Mouse (Mus musculus) kidney, postnatal 25 days (tissue): Measurements from ENCODE around the gene Me1.
A peak's percentile ranks its signal among the peaks of the same experiment; 100 is the strongest.

Experiments used
- DNase-seq, 2 experiments: peaks; one replicate each; pipeline ENCODE4 v3.0.0; 2021; ENCODE audit warnings: mixed read lengths in 2 of 2

The Me1 gene

DNA sequence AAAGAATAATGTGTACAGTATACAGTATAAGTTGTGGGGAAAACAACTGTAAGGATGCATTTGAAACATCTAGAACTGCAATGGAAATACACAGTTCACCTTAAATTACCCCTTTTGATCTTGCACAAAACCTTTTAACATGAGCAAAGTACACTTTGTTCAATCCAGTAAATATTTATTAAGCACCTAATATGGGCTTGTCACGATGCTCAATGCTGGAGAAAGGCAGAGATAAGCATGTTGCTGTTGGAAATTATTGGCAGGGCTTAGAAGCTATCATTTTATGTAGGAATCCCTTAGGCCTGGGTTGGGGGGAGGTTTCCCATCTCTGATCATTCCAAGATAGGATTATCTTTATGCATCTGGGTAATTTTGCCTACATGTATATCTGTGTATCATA, 11.7 kb upstream of the Me1 start:
- no peak for DNase-seq

DNA sequence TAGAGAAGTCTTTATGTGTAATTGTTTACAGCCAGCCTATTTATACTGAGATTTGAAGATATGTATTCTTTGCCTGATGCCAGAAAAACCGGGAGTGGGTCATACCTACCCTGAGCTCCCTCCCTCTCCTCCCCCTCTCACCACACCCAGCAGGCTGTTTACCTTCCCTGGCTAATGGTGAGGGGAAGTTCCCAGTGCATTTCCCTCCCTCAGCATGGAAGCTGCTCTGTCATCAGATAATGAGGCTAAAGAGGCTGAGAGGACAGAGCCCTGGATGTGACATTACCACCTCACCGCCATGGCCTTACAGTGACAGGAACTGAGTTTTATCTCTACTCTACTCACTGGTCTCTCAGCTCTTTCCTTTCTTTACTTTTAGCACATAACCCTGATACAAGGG, 6.1 kb upstream of the Me1 start:
- no peak for DNase-seq

DNA sequence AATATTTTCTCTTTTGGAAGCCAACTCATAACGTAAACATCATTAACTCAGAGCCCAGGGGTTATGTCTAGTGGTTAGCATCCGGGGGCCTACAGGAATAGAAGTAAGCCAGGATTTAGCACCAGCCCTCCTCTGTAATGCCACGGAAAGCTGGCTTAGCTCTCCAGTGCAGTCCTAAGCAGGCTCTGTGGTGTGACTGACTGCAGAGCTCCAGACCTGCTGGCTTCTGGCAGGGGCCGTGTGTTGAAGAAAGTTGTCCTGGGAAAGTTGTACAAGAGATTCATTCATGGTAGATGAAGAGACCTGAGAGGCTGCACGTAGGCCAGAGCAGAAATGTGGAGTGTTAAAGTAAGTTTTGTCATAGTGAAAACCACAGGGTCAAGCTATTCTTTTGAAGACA, 5.5 kb upstream of the Me1 start:
- DNase-seq = no peak

DNA sequence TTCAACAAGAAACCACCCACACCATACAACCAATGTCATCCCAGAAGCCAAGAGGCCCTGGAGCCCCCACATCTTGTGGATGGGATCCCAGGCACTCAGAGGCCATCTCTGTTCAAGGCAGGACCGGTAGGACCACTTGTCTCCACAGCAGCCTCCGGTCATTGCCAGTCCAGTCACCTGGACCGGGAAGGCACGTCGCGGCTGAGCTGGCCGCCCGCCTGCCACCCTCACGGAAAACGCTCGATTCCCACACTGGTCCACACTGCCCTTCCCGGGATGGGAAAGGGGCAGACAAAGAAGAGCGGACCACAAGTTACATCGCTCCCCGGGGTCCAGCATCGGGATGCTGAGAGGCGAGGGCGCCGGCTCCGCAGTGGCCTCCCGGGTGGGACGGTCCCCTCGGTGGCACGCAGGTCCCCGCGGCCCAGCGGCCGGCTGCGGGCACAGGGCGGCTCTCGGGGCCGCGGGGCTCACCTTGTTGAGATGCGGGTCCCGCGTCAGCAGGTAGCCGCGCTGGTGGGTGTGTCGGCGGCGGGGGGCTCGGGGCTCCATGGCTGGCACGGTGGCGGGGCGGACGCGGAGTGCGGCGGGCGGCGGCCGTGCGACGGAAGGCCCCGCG, 445 bp downstream of the Me1 start:
- DNase-seq = peak; percentile 16 to 62

DNA sequence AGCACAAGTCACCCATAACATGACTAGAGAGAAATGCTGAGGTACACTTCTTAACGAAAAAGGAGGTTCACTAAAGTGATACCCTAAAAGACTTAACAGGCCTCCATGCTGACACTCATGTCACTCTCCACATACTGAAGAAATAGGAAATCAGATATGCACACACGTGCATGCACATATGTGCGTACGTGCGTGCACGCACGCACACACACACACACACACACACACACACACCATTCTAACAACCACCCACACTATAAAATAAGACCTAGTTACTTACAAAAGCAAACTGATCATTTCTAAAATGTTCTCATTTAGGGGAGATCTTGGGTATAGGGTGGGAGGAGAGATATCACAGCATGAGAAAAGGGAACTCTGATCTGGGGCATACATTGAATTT, 1.1 kb downstream of the Me1 start:
- no peak for DNase-seq

DNA sequence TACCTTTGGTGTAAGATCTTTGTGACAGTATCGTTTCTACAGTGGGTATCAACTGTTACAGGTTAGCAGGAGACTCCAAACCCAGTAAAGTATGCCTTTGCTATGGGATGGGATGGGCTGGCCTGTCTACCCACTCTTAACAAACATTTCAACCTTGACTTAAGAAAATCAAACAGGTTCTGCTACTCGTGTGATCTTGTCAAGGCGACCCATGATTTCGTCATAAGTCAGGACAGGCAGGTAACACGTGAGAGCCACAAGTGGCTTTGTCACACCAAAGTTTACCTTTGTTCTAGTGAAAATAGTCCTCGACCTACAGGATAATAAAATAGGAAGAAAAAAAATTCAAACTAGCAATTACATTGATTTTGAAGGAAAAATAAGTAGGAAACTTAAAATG, 1.8 kb downstream of the Me1 start:
- no peak for DNase-seq

DNA sequence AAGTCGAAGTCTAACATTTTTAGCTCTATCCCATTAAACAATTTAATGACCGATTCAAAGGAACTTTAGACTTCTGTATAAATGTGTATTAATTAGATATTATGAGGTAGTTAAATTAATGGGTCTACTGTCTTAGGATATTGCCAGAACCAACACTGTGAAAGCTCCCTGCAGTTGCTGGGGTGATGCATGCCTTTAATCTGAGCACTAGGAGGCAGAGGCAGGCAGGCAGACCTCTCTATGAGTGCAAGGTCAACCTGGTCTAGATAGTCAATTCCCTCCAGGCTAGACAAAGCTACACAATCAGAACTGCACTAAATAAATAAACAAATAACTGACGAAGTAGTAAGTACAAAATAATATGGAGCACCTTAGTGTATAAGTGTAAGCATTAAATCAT, 3.1 kb downstream of the Me1 start:
- DNase-seq = no peak

DNA sequence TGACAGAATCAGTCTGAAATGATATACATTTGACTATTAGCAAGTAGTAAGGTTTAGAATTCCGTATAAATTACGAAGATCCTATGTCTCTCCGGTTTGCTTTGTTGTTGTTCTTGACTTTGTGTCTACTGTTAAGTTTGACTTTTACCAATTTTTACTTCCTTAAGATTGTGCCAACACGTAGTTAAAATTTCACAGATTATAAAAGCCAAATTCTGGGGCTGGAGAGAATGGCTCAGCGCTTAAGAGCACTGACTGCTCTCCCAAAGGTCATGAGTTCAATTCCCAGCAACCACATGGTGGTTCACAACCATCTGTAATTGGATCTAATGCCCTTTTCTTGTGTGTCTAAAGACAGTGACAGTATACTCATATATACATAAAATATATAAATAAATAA, 3.5 kb downstream of the Me1 start:
- DNase-seq = peak in 1 of 2 experiments; percentile 23

DNA sequence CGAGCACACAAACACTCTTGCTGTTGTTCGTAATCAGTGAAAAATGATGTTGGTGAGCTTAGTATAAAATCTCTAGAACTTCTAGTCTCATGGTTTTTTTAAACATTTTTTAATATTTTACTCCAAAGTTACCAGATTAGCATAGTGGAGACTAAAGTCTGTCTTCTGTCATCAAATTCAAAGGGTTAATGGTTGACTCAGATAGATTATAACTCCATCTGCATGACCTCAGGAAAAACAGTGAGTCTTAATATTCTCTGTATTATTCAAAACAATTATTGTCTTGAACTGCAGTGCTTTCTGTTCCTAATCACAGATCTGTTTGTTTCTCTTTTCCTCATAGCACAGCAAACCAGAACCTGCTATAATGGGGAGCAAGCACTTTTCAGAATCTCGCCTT, 4.7 kb downstream of the Me1 start:
- no peak for DNase-seq

DNA sequence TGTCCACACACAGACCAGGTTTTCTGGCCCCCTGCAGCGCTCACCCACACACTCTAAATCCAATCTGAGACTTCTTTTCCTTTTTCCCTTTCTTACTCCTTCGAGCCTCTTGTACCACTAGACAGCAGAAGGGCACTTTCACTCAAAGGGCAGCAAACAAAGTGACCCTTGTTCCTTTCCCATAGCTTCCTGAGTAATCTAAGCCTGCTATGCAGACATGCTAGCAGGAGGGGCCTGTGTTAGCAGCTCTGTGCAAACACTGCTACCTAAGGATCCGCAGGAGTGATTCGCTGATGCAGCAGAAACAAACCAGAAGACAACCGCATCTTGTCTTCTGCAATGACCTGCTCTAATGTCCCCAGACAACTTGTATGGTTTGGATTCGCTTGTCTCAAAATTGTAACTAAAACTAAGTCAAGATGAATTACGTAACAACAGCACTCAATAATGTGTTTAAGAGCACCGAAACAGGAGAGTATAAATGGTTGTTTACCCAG, 12.0 kb downstream of the Me1 start:
- DNase-seq = peak in 1 of 2 experiments; percentile 12

DNA sequence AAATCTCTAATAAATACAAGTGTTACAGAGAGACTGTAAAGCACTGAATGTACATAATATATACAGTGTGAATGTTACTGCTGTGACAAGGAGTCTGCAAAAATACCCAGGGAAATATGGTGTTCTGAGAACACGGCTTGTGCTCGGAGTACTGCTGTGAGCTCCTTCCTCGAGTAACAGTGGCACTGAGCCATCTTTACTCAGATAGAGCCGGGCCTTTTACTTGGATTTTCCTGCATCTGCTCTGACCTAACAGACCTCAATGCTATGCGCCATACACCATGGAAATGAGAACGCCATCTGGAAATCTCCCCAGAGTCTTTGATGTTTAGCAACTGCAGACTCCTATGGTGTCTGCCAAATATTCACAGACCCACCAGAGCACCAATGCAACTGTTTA, 12.9 kb downstream of the Me1 start:
- no peak for DNase-seq

DNA sequence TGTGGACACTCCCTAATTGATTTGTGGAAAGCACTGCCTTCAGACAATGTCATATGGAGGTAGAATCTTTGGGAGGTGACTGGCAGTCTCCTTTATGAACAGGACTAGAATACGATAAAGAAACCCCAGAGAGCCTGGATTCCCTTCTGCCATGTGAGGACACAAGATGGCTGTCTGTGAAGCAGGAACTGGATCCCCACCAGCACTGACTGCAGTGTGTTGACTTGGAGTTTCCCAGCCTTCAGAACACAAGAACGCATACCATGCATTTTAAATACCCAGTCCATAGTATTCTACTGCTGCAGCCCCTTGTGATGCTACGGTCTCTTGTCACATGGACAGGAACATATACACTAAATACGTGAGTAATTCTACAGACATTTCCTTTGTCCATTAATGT, 13.5 kb downstream of the Me1 start:
- no peak for DNase-seq

DNA sequence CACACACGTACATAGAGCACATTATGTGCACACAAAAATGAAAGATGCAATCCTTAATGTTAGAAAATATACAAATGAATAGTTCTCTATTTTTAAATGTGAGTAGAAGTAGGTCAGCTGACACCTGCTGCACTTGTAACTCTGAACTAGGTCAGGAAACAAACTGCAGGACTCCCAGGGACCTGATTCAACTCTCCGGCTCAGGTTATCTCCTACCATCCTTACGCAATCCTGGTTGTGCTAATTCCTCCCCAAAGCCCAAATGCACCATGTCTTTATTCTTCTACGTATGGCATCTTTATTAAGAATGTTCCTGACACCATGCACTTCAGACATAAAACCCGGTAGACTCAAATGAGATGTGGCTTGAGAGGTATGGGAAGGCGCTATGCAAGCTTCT, 15.3 kb downstream of the Me1 start:
- DNase-seq = no peak

DNA sequence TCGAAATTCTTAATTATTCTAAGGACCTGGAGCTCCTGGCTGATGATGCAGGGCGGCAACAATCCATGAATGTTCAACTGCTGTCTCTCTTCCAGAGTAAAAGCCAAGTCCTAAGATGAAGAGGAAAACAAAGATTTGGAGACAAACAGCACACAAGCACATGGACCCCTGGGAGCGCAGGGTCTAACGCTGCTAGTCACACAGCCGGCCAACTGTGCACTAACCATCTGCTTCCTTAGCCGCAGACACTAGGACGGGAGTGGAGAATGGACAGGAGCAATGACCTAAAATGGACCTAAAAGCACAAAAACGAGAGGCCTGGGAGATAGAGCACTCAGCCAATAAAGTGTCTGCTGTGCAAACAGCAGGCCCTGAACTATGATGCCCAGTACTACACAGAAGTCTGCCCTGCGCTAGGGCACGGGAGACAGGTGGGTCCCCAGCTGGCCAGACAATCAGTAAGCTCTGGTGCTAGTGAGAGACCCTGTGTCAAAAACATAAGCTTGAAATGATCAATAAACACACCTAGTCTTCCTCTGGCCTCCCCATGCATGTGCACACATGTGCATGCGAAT, 15.8 kb downstream of the Me1 start:
- DNase-seq = no peak

DNA sequence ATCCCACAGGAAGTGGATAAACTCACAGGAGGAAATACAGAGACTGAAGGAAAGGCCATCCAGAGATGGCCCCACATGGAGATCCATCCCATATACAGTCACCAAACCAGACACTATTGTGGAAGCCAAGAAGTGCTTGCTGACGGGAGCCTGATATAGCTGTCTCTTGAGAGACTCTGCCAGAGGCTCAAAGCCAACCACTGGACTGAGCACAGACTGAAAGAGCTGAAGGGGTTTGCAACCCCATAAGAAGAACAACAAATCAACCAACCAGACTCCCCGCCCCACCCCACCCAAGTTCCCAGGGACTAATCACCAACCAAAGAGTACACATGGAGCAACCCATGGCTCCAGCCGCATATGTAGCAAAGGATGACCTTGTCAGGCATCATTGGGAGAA, 19.5 kb downstream of the Me1 start:
- no peak for DNase-seq

DNA sequence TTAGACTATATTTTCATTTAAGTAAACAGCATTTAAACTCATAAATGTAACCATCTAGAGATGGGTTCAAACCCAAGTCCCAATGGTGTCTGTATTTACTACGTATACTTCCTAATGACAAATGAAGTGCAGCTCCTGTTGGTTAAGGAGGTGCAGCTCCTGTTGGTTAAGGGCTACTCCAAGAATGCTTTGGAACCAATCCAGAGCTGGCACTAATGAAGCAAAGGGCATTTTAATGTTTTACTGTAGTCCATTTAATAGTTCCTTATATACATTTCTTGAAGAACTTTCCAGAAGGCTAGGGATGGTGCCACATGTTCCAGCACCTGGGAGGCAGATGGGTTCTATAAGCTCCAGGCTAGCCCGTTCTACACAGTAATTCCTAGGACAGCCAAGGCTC, 20.3 kb downstream of the Me1 start:
- DNase-seq = peak in 1 of 2 experiments; percentile 32

DNA sequence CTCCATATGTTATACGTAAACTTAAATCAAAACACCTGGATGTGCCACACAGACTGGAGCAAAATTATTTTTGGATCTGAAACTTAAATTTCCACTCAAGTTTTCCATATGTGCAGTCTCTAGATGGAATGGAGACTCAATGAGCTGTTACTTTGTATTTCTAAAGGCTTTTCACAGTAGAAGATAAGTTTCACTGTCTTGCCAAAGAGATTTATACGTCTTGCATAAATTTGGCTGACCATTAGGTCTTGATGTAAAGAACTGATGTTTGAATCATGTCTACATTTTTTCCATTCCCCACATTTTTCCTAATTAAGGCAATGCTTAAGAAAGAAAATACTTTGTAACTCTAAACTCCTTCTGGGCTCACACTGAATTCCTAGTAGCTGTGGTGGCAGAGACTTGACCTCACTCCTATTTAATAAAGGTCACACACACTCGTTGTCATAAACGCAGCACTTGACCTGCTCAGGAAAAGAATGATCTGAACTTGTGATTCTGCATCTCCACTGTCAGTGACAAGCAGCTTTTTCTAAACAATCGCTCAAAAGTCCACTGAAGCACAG, 22.8 kb downstream of the Me1 start:
- no peak for DNase-seq

DNA sequence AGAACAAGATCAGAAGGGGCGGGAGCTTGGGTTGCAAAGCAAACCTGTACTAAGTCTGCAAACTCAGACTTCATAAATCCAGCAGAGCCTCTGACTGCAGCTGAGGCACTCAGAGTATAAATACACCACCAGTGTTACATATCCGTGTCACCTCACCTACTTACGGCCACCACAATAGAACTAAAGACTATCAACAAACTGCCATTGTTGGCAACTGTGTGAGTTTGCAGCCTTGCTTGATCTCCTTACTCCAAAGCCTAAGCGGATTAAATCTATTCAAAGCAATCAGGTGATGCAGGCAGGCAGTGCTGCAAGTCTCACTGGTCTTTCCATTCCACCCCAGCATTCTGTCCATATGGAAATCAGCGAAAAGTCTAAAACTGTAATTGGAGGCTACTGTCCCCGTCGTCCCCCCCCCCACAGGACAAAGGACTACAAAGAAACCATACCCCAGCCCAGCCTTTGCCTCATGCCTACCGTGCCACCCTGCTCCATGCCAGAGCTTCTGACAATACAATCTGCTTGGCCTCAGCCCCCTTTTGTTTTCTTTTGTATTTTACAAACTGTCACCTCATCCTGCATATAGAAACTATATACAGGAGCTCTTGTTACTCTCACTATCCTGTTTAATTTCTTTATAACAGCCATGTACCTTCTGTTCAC, 27.0 kb downstream of the Me1 start:
- DNase-seq = no peak

DNA sequence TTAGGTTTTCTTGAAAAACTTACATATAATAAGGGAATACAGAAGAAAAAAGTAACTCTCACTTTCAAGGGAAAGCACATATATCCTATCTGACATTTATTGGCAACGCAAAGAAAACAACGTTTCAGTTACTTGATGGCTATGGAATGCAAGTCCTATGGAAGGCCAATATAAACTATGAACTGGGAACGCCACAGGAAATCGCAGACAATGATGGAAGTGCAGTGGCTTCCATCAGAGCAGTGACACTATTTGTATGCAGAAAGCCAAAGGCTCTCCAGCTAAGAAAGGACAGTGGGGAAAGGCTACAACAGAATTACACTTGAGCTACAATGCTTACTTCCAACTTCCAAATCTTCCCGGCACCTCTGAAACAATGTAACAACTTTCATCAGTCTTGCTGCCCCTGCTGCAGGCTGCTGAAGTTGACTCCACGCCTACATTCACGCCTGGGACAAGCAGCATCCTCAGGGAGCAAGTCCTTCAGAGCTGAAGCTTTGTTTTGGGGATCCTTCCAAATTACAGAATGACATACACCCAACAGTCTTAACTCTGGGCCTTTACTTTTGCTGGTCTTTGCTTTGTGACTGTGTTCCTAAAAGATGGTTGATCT, 28.5 kb downstream of the Me1 start:
- no peak for DNase-seq

DNA sequence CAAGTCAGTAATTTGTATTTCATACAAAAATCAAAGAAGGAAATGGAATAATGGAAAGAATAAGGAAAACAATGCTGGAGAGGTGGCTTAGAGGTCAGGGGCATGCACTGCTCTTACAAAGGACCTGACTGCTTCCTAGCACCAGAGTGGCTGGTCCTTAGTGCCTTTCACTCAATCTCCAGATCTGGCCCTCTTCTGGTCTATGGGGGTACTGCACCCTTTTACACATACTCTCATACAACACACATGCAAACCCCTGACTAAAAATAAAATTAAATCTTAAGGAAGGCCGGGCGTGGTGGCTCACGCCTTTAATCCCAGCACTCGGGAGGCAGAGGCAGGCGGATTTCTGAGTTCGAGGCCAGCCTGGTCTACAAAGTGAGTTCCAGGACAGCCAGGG, 34.1 kb downstream of the Me1 start:
- DNase-seq = peak in 1 of 2 experiments; percentile 41

DNA sequence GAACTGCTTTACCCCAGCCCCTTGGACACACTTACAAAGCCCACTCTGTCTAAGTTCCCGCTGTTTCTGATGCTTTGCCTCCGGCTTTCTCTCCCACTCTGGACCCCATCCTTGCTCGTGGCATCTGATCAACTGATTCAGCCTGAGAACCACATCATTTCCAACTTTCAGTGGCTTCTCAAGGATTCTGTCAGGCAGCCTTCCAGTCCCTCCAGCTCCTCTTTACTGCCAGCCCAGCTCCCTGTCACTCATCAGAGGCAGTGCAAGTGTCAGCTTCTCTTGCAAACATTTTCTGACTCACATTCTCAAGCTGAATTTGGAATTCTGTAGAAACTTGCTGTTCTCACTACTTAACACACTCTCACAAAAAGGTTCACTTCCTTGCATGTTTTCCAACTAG, 34.5 kb downstream of the Me1 start:
- DNase-seq = no peak

DNA sequence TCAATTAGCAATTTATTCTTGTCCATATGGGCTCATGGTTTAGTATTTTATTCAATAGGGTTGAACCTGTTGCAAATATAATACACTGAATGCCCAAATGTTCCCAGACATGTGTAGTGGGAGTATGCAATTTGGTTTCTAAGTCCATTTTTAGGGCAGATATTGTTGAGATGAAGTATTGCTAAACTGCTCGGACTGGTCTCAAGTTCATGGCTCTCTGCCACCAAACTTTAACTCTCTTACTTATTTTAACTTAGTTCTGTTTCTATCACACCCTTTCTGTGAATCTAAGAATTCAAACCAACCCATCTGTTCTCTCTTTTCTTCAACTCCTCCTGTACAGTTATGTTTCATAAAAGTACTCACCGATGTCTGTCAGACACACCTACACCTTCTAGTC, 35.4 kb downstream of the Me1 start:
- no peak for DNase-seq

DNA sequence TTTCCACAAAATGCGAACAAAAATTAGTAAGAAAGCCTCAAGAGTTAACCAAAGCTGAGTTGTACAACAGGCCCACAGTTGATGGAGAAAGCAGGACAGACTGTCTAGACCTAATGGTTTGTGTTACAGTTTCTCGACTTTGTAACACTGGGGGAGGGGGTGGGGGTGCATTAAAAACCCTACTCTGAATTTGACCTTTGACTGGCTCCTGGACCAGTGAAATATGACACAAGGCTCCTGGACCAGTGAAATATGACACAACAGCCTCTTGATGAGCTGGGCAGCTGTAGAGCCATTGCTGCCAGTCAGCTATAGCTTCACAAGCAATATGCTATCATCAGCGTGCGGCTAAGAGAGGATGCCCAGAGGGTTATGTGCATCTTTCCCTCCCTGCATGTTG, 37.4 kb downstream of the Me1 start:
- no peak for DNase-seq

DNA sequence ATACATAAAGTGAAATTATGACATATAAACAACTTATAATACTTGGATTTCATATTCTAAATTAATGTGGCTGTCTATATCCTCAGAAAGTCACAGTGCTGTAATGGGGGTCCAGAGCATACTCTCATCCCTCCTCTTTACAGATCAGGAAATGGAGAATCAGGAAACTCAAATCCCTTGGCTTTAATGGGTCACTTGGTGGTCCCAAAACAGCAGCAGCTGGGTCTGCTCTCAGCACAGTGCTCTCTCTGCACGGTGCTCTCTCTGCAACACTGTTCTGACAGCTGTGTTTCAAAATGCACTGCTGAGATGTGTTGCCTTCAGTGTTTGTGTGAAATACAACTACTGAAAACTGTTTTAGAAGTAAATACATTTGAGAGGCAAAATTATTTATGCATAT, 43.6 kb downstream of the Me1 start:
- DNase-seq = no peak
